Mouse (Mus musculus): ENCODE results near the gene Mrpl21. TPM values are rescaled to one million over a fixed set of nuclear protein-coding genes. Genes with fewer than 3 reads are reported as not detected.

Gene Mrpl21
- polyA plus RNA-seq, 1 experiment from 2014 or later = 133 TPM

GRCm38 (mm10) chr19:3307175-3307949 is 24.7 kb downstream of the Mrpl21 start:
- H3K9me3 ChIP-seq = no peaks in the 10 kb centered on the region
- H3K27me3 ChIP-seq = no peaks in the 10 kb centered on the region
- no peak overlapping the region for H3K4me3 ChIP-seq
- no peak overlapping the region for H3K27ac ChIP-seq
- no peak for ATAC-seq (ENCODE audit: insufficient number of reproducible peaks, insufficient read depth, low FRiP score, low TSS enrichment)
- WGBS = 47% methylated on average over 16 of the region's 16 CpGs
- no peaks in the 10 kb centered on the region for H3K36me3 ChIP-seq
- no peak overlapping the region for H3K9ac ChIP-seq
- H3K4me1 ChIP-seq = no peaks in the 10 kb centered on the region
- no peak overlapping the region for H3K4me2 ChIP-seq (replicated peaks)

DNA sequence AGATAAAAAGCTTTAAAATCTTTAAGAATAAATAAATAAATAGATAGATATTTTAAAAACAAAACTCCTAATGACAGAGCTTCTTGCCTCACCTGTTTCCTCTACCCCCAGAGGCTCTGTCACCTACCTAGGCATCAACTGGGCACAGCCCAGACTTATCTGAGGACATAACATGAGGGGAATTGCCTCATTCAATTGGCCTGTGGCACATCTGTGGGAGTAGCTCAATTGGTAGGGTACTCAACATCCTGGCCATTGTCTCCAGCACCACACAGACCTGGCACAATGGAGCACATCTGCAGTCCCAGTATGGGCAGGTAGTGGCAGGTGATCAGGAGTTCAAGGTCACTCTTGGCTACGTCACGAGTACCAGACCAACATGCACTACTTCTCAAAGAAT is 36.6 kb downstream of the Mrpl21 start:
- Histone ChIP-seq H3K4me2 (replicated peaks) (no peak overlapping the region), H3K27ac (no peak overlapping the region), H3K9me3 (no peaks in the 10 kb centered on the region), H3K9ac (no peak overlapping the region), H3K36me3 (no peaks in the 10 kb centered on the region), H3K4me1 (peaks cover 10% of the 10 kb centered on the region), H3K27me3 (peaks cover 25% of the 10 kb centered on the region), H3K4me3 (no peak overlapping the region)
- WGBS = 84% methylated on average over 2 of the region's 2 CpGs
- ATAC-seq (ENCODE audit: insufficient number of reproducible peaks, insufficient read depth, low FRiP score, low TSS enrichment) = no peak

DNA sequence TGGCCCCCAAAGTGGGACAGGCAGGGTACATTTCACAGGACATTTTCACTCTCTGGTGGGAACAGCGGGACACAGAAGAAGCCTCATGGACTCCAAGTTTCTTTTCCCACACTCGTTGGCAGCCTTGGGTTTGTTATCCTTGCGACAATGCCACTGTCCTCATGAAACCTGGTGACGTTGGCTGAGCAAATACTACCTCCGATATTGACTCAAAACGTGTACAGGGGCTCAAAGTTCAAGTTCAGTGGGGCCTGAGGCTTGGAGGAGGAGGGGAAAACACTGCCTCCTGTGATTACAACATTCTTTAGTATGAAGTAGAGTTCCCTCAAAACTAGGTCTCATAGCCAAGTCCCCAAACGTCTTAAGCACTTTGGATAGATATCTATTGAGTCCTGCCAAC is 37.4 kb downstream of the Mrpl21 start:
- 79% methylated on average over 7 of the region's 7 CpGs for WGBS
- Histone ChIP-seq H3K4me1 (peaks cover 15% of the 10 kb centered on the region), H3K9ac (no peak overlapping the region), H3K27me3 (peaks cover 25% of the 10 kb centered on the region), H3K27ac (no peak overlapping the region), H3K4me2 (replicated peaks) (no peak overlapping the region), H3K9me3 (no peaks in the 10 kb centered on the region), H3K36me3 (no peaks in the 10 kb centered on the region), H3K4me3 (no peak overlapping the region)
- no peak for ATAC-seq (ENCODE audit: insufficient number of reproducible peaks, insufficient read depth, low FRiP score, low TSS enrichment)

- Histone ChIP-seq H3K27ac (no peak overlapping the region), H3K4me1 (peaks cover 16% of the 10 kb centered on the region), H3K27me3 (peaks cover 25% of the 10 kb centered on the region), H3K4me2 (replicated peaks) (no peak overlapping the region), H3K9me3 (no peaks in the 10 kb centered on the region), H3K4me3 (no peak overlapping the region), H3K36me3 (no peaks in the 10 kb centered on the region), H3K9ac (no peak overlapping the region)
- ATAC-seq (ENCODE audit: insufficient number of reproducible peaks, insufficient read depth, low FRiP score, low TSS enrichment) = no peak
- 76% methylated on average over 3 of the region's 3 CpGs for WGBS
These were observed 38.1 kb downstream of the Mrpl21 start for GRCm38 (mm10) chr19:3320801-3321200.

GRCm38 (mm10) chr19:3321617-3322016 is 38.9 kb downstream of the Mrpl21 start:
- Histone ChIP-seq H3K9me3 (no peaks in the 10 kb centered on the region), H3K36me3 (no peaks in the 10 kb centered on the region), H3K4me1 (peaks cover 23% of the 10 kb centered on the region), H3K9ac (no peak overlapping the region), H3K4me2 (replicated peaks) (no peak overlapping the region), H3K27me3 (peaks cover 25% of the 10 kb centered on the region), H3K27ac (no peak overlapping the region), H3K4me3 (no peak overlapping the region; the same call in 1 of the 2 replicates)
- no peak for ATAC-seq (ENCODE audit: insufficient number of reproducible peaks, insufficient read depth, low FRiP score, low TSS enrichment)
- 6% methylated on average over 11 of the region's 11 CpGs for WGBS

GRCm38 (mm10) chr19:3322261-3322969 is 39.7 kb downstream of the Mrpl21 start, which contains the start of gene Cpt1a:
TSS of gene Cpt1a (plus strand) at chr19:3322334.
- Histone ChIP-seq H3K4me1 (peaks cover 25% of the 10 kb centered on the region), H3K4me2 (replicated peaks) (peak within 1 kb of the TSS; percentile 91), H3K9me3 (no peaks in the 10 kb centered on the region), H3K27me3 (peaks cover 25% of the 10 kb centered on the region), H3K27ac (peak within 1 kb of the TSS; percentile 11; the same call in 1 of the 2 replicates), H3K9ac (peak within 1 kb of the TSS; percentile 53), H3K4me3 (peak within 1 kb of the TSS; percentile 59), H3K36me3 (no peaks in the 10 kb centered on the region)
- WGBS = 3% methylated on average over 26 of the region's 26 CpGs
- ATAC-seq (ENCODE audit: insufficient number of reproducible peaks, insufficient read depth, low FRiP score, low TSS enrichment) = no peak

- H3K27me3 ChIP-seq = peaks cover 25% of the 10 kb centered on the region
- ATAC-seq (ENCODE audit: insufficient number of reproducible peaks, insufficient read depth, low FRiP score, low TSS enrichment) = peak; percentile 87
- peaks cover 25% of the 10 kb centered on the region for H3K4me1 ChIP-seq
- H3K27ac ChIP-seq = peak overlapping the region; percentile 11; the same call in 1 of the 2 replicates
- WGBS = 1% methylated on average over 47 of the region's 47 CpGs
- peak overlapping the region; percentile 53 for H3K9ac ChIP-seq
- no peaks in the 10 kb centered on the region for H3K9me3 ChIP-seq
- H3K4me3 ChIP-seq = peak overlapping the region; percentile 59
- no peaks in the 10 kb centered on the region for H3K36me3 ChIP-seq
- peak overlapping the region; percentile 91 for H3K4me2 ChIP-seq (replicated peaks)
These were observed 40.5 kb downstream of the Mrpl21 start for GRCm38 (mm10) chr19:3323201-3323621.

GRCm38 (mm10) chr19:3323753-3324270 is 41.1 kb downstream of the Mrpl21 start:
- H3K9me3 ChIP-seq = no peaks in the 10 kb centered on the region
- no peak for ATAC-seq (ENCODE audit: insufficient number of reproducible peaks, insufficient read depth, low FRiP score, low TSS enrichment)
- peak overlapping the region; percentile 53; the same call in 1 of the 2 replicates for H3K9ac ChIP-seq
- H3K4me1 ChIP-seq = peaks cover 25% of the 10 kb centered on the region
- no peaks in the 10 kb centered on the region for H3K36me3 ChIP-seq
- H3K4me3 ChIP-seq = peak overlapping the region; percentile 59
- 2% methylated on average over 34 of the region's 34 CpGs for WGBS
- no peak overlapping the region for H3K27ac ChIP-seq
- H3K27me3 ChIP-seq = peaks cover 25% of the 10 kb centered on the region
- H3K4me2 ChIP-seq (replicated peaks) = peak overlapping the region; percentile 91

- no peak for ATAC-seq (ENCODE audit: insufficient number of reproducible peaks, insufficient read depth, low FRiP score, low TSS enrichment)
- H3K36me3 ChIP-seq = no peaks in the 10 kb centered on the region
- 4% methylated on average over 17 of the region's 17 CpGs for whole genome bisulfite sequencing
- H3K9me3 ChIP-seq = no peaks in the 10 kb centered on the region
- no peak overlapping the region for H3K27ac ChIP-seq
- H3K27me3 ChIP-seq = peaks cover 25% of the 10 kb centered on the region
- no peak overlapping the region for H3K9ac ChIP-seq
- peak overlapping the region; percentile 91 for H3K4me2 ChIP-seq (replicated peaks)
- peak overlapping the region; percentile 59 for H3K4me3 ChIP-seq
- peaks cover 25% of the 10 kb centered on the region for H3K4me1 ChIP-seq
These were observed 41.6 kb downstream of the Mrpl21 start for GRCm38 (mm10) chr19:3324271-3324811.

GRCm38 (mm10) chr19:3324931-3325711 is 42.4 kb downstream of the Mrpl21 start:
- H3K36me3 ChIP-seq = no peaks in the 10 kb centered on the region
- peak overlapping the region; percentile 58 for H3K9ac ChIP-seq
- H3K27ac ChIP-seq = peak overlapping the region; percentile 84
- H3K4me1 ChIP-seq = peaks cover 25% of the 10 kb centered on the region
- H3K27me3 ChIP-seq = peaks cover 22% of the 10 kb centered on the region
- H3K4me2 ChIP-seq (replicated peaks) = peak overlapping the region; percentile 91
- under 1% methylated on average over 59 of the region's 59 CpGs for WGBS
- no peaks in the 10 kb centered on the region for H3K9me3 ChIP-seq
- H3K4me3 ChIP-seq = peak overlapping the region; percentile 59
- peak; percentile 38; the same call in 1 of the 2 replicates for ATAC-seq (ENCODE audit: insufficient number of reproducible peaks, insufficient read depth, low FRiP score, low TSS enrichment)

Measured in embryonic facial prominence, embryonic 12.5 days (tissue).